Mouse (Mus musculus) CD8-positive naive resting alpha-beta T cell, adult 2 months (primary cell): ENCODE data around the gene Maml3.

Experiments
- DNase-seq, 2 experiments: peaks; one replicate each; pipeline ENCODE4 v3.0.0; 2022; ENCODE audit warnings: low read depth in 2 of 2, low spot score in 2 of 2

Maml3 gene

DNA sequence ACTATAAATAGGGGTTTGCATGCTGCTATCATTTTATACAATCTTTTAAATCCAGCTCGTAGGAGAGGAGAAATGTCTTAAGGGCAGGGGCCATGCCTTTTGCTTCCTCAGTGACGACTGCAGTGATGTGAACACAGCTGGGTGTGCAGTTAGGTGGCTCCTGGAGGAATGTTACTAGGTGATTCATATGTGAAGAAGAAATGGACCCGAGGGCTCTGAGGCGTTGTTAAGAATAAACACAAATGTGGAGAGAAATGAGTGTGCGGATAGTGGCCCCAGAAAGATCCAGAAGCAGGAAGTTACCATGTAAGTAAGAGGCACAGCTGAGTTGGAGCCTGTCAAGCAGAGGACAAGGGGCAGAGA lies 265.5 kb downstream of the Maml3 start:
- no peak for DNase-seq

DNA sequence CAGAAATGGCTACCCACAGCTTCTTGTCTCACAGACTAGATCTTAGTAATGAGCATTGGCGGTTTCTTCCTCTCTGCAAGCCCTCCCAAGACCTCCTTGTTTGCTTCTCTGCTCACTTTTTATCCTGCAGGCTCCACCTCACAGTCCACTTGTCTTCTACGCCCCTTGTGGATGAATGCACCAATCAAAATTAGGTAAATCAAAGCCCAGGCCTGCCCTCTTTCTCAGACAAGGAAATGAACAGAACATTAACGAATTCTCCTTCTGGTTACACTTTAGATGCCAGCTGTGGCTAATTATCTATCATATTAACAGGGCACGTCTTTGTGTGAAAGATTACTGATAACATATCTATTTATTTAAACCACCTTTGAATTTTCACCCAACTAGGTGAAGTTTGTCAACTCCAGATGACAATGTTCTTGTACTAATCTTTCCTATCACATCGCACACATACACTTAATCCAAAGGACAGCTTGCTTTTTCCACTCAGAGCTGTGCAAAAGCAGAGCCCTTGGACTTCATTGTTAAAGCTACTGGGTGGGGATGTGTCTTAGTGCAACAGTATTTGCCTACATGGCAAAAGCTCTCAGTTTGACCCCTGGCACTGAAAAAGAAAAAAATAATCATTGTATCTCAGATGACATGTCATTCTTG lies 266.1 kb downstream of the Maml3 start:
- DNase-seq: no peak

DNA sequence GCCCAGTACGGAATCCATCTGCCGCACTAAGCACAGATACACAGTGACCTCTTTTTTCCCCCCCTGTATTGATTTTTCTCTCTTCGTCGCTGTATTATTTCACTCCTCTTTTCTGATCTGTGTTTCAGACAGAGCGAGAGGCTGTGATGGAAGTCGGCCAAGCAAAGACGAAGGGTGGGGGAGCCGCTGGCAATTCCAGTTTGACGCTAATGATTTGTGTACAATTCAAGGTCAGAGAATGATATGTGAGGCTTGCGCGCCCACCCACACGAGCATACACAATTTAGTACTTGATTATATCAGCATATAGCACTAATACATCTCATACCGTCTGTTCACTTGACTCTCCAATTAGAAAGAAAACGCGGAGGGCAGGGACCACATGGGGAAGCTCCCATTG lies 271.9 kb downstream of the Maml3 start:
- no peak for DNase-seq

DNA sequence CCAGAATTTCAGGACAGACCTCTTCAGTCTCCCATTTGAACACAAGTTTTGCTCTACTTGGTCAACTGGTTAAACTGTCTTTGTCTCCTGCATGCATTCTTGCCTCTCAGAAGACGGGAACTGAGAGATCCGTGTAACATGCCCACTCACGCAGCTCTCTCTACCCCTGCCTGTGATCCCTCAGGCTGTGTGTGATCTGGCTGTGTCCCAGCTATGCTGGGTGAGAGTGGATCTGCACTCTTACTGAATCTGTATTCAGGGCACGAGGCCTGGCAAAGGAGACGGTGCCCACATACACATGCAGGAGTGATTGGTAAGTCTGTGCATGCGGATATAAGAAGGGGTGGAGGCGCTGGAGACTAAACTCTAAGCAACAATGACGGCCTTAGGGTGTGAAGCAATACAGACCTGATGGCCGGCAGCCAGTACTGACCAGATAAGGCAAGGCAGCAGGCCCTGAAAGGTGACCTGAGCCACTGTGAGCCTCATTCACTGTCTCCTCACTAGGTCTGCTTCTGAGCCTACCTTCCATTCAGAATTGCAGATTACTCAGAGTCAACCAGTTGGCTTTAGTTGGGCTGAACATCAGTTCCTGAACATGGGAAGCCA lies 274.0 kb downstream of the Maml3 start:
- DNase-seq: no peak

DNA sequence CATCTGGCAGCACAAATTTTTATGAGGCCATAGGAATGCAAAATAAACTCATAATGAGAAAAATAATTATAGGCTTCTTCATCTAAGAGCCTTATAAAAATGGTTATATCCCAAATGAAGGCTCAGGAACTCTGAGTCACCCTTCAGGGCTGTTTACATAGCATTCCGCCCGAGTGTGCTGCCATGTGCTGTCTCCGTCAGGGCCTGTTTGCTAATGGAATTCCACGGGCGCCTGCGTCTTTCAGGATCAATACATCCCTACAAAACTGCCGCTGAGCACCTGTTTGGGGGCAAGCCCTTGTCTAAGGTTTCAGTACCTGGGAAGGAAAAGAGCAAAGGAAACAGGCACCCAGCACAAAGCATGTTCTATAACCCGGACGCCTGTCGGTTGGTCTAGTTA lies 279.3 kb downstream of the Maml3 start:
- DNase-seq: no peak

GRCm38 (mm10) chr3:51824506-51824905 lies 280.4 kb downstream of the Maml3 start:
- no peak for DNase-seq

DNA sequence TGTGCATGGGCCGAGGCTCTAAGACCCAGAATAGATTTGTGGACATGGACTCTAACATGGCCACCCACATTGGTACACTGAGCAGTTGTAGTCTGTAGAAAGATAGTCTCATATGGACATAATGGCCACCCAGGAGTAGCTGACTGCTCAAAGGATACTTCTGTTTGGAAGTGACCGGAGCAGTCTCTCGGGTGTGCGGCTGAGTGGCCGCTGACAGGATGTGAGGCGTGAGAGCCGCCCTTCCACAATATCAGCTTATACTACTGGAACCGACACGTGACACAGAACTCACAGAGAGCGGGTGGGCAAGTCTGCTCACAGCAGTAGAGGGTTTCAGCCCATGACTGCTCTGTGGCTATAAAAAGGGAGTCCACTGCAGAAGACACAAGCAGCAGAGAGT lies 283.3 kb downstream of the Maml3 start:
- no peak for DNase-seq

GRCm38 (mm10) chr3:51819109-51819508 lies 285.8 kb downstream of the Maml3 start:
- no peak for DNase-seq

- no peak for DNase-seq
These were observed 287.0 kb downstream of the Maml3 start for GRCm38 (mm10) chr3:51817919-51818318.

DNA sequence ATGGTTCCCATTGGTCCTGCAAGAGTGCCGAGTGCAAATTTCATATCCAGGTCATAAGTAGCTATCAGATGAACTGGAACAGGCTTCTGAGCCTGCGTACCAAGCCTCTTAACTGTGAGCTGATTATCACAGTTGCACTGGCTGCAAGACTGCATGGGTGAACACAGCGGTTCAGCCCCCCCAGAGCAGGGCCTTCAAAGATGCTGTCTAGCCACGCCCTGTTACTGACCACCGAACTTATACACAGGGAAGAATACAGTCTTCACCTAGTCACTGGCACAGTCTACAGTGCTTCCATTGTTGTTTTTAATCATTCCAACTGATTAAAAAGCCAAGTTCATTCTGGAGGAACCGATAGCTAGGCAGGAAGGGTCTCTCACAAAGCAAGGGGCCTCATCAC lies 287.5 kb downstream of the Maml3 start:
- no peak for DNase-seq

DNA sequence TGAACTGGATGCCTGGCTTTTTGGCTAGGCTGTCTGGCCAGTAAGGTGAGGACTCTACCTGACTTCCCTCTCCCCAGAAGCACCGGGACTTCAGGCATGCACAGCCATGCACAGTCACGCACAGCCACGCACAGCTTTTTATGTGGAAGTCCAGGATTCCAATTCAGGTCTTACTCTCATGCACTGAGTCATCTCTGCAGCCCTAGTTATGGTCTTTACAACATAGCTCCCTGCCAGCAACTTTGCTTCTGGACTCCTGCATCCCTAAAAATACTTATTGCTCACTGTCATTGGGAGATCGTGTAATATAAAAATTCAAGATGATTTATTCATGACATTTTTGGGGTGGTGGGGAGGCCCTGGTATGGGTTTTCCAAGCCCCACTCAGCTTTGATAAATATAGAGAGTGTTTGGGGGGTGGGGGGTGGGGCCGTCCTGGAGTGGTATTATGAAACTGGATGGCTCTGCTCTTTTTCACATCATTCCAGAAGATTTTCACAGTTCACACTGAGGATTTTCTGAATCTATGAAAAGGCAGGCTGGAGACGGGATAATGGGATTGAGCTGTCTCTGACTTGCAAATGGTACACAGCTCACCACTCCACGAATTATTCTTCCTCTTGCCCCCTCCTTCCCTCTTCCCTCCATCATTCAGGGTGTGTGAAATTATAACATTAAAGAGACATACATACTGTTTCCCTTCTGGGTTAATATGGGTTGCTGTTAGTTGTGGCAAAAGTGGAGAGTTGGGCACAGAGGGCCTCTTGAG lies 288.2 kb downstream of the Maml3 start:
- DNase-seq: no peak

DNA sequence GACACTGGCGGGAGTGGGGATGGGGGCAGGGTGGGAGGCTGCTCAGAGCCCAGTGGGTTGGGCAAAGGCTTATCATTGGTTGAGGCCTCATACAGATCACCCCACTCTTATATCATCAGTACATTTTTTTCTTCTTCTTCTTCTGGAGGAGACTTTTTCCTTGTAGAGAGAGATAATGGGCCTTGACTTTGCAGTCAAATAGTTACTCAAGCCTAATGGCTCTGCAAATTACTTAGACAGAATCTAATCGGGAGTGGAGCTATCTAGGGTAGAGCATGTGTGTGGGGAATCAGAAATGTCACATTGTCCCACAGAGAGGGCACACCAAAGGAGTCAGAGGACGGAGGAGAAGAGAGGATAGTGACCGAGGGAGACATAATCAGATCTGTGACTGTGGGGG lies 290.8 kb downstream of the Maml3 start:
- DNase-seq: no peak

GRCm38 (mm10) chr3:51813186-51813585 lies 291.7 kb downstream of the Maml3 start:
- DNase-seq: no peak

DNA sequence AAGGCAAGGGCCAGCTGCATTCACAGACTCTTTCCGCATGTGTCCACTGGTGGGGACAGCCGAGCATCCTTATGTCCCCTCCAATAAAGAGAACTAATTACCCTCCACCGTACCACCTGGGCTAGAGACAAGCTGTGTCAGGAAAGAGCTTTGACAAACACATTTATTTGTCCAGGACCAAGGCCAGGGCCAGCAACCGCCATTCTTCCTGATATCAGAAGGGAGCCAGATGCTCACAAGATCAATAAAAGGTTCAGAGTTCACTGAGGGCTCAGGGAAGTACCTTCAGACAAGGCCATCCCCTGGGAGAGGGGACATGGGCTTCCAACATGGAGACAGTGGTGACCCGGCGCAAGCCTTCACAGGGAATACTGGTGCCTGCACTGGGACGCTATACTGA lies 294.1 kb downstream of the Maml3 start:
- no peak for DNase-seq

- no peak for DNase-seq
These were observed 295.1 kb downstream of the Maml3 start for GRCm38 (mm10) chr3:51809822-51810221.

DNA sequence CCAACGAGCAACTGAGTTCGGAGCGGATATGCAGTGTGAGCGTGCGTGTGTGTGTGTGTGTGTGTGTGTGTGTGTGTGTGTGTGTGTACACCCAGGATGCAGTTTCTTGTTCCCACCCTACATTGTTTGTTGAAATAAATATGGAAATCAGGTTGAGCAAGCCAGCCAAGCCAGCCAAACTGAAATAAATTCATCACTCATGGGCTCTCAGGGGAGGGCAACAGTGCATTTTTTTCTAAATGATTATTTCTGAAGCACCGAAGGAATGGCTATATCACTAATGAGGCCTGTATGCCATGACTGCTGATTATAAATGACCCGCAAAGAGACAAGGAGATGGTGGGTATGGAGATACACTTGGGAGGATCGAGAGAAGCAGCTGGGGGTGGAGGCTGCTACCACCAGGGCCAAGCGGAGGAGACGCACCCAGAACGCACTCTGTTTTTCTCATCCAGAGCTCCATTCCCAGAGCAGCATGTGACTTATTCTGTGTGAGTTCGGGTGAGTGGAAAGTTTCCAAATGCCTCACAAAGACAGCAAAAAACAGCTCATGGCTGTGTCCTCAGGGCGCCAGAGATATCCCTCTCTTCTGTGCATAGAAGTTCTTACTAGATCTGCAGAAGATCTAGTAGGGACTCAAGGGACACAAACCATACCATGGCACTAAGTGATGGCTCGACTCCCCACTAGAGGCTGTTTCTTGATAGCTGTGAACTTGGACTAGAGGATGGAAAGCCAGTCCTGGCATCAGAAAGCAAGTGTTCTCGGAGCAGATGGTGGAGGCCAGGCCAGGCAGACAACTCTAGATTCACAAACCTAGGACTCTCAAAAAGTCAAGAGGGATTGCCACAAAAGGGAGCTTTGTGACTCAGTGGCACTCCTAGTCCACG lies 296.6 kb downstream of the Maml3 start:
- no peak for DNase-seq

DNA sequence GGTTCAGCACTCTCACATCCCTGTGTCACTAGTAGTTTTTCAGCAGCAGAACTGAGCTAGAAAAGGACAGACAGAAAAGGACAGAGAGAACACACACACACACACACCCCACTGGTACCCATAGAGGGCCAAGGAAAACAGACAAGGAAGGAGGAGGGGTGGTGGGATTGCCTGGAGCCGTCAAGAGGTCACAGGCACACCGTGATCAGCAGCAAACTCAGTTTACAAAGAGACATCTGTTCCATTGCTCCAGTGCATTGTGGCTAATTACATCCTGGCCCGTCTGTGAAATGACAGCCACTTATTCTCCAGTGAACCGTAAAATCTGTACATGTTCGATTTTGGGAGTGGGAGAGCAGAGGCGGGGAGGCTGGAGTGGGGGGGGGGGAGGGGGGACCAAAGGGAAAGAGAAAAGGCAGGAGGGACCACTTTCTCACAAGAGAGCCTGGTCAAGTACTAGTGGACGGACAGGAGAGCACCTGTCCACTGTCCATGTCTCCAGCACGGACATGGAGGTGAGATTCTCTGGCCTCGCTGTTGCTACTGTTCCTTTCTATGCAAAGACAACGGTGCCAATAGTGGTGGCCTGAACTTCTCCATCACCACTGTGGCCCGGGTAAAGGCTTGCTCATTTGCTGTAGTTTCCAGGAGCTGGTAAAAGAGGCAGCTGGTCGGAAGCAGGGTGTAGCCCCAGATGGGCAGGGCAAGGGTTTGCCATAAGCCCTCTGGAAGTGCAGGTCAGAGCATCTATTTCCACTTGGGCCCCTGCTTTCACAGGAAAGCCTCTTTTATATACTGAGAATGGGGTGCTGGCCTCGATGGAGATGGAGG lies 299.2 kb downstream of the Maml3 start:
- DNase-seq: no peak

DNA sequence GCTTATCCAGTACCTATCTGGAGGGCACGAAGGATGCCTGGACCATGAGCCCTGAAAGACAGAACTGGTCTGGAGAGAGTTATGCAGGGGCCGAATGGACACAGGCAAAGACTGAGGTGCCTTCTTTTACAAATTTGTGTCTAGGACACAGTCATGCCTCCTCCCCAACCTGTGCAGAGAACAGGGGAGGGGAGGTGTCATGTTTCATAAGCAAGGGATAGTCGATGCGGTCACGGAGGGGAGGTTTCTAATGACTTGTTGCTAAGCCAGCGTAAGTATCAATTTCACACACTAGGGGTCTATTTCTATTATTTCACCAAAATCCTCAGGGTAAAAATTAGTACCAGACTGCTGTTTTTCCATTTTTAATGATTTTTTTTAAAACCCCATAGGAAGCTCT lies 301.0 kb downstream of the Maml3 start:
- DNase-seq: no peak

- DNase-seq: no peak
These were observed 305.2 kb downstream of the Maml3 start for GRCm38 (mm10) chr3:51799650-51800049.

DNA sequence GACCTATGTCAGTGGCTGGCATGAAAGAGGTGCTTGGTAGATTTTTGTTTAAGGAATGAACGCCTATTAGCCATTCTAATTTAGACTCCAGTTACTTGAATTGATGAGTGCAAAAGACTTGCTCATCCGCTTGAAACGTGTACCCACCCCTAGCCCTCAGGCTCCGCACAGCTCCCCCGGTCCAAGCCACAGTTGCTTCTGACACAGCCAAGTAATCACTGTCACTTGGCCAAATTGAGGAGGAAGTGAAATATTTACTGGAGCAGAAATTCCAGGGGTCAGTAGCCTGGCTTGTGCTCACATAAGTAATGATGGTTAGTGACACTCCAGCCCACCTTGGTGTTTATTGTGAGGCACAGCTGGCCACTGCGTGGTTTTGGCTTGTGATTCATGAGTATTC lies 308.0 kb downstream of the Maml3 start:
- no peak for DNase-seq
